In genomic region chr6:71357493-71357892, GRCm38 (mm10) we compare ENCODE assay signal across 22 mouse cellular contexts. TPM values are rescaled to one million over a fixed set of nuclear protein-coding genes. Genes with fewer than 3 reads are reported as not detected.
DNase-seq lines count a peak whose midpoint lies in the region; ATAC-seq and TF ChIP-seq lines count a peak whose summit lies in the region.
"Had no signal": no experiment of that assay in that cellular context is flagged by ENCODE, and none has a peak within 500 bp of the region (broad histone marks: within the 10 kb centered on the region; RNA-seq: fewer than 3 reads in every experiment).

No protein-coding gene starts in this region.

- dilution Hi-C loops in CH12.LX (cut with MboI; ENCODE audit: extremely low pct_ligation_motif_present, extremely low pct_unique_long_range_greater_than_20kb, low sequenced_read_pairs), result no loop called here

- no peak for DNase-seq in CH12.LX (ENCODE audit: extremely low read depth)
- peak; percentile 74 for DNase-seq in thymus, postnatal 14 days
- DNase-seq in hindbrain, embryonic 11.5 days (ENCODE audit: low spot score), result no peak
- DNase-seq: adrenal gland, adult 2 months; adrenal gland, postnatal 25 days; cerebellum, adult 18-20 months; cerebellum, adult 9-11 months; cerebellum, postnatal 36 days; gastrocnemius, postnatal 10 days; heart, postnatal 36 days had no signal

- no peaks in the 10 kb centered on the region for H3K36me3 ChIP-seq in CH12.LX (replicated peaks in 1 of 2; ENCODE audit: control insufficient read depth in 1 of 2, insufficient read depth in 1 of 2, low read length in 1 of 2)
- H3K36me3 ChIP-seq in small intestine, adult 2 months (ENCODE audit: control insufficient read depth, insufficient read depth, low read length), result no peaks in the 10 kb centered on the region
- no peaks in the 10 kb centered on the region for H3K36me3 ChIP-seq in hindbrain, embryonic 11.5 days (ENCODE audit: control insufficient read depth, insufficient read depth, low read length)
- H3K36me3 ChIP-seq: embryonic facial prominence, embryonic 13.5 days; forebrain, embryonic 12.5 days; heart, embryonic 12.5 days; hindbrain, embryonic 12.5 days had no signal

- no peak overlapping the region for H3K9ac ChIP-seq in CH12.LX (ENCODE audit: insufficient read depth, low read depth)
- H3K9ac ChIP-seq in hindbrain, embryonic 11.5 days (ENCODE audit: low read depth, low read length), result no peak overlapping the region
- H3K9ac ChIP-seq: embryonic facial prominence, embryonic 13.5 days; forebrain, embryonic 12.5 days; heart, embryonic 12.5 days; hindbrain, embryonic 12.5 days had no signal

- no peak for TF ChIP-seq EP300 in CH12.LX (IDR thresholded peaks at IDR 0.05; ENCODE audit: low read length)

- 80% methylated on average over 7 of the region's 7 CpGs for WGBS in small intestine, adult 2 months
- 92% methylated on average over 7 of the region's 7 CpGs for WGBS in hindbrain, embryonic 11.5 days

- H3K4me3 ChIP-seq in CH12.LX (replicated peaks in 1 of 3; ENCODE audit: low read depth in 2 of 3, low read length in 2 of 3, poor library complexity in 1 of 3), result no peak overlapping the region
- no peak overlapping the region for H3K4me3 ChIP-seq in small intestine, adult 2 months (ENCODE audit: low read depth, low read length)
- no peak overlapping the region for H3K4me3 ChIP-seq in hindbrain, embryonic 11.5 days (ENCODE audit: low read depth, low read length)
- H3K4me3 ChIP-seq: embryonic facial prominence, embryonic 13.5 days; forebrain, embryonic 12.5 days; heart, embryonic 12.5 days; hindbrain, embryonic 12.5 days had no signal

- no peak overlapping the region for H3K27ac ChIP-seq in CH12.LX (ENCODE audit: insufficient read depth, low read depth)
- H3K27ac ChIP-seq in small intestine, adult 2 months (ENCODE audit: insufficient read depth, low read depth, low read length), result peak overlapping the region; percentile 27; the same call in 1 of the 2 replicates
- no peak overlapping the region for H3K27ac ChIP-seq in hindbrain, embryonic 11.5 days (ENCODE audit: low read depth, low read length)
- H3K27ac ChIP-seq: embryonic facial prominence, embryonic 13.5 days; forebrain, embryonic 12.5 days; hindbrain, embryonic 12.5 days had no signal

- peaks cover 4 to 20% of the 10 kb centered on the region in 2 experiments for H3K4me1 ChIP-seq in CH12.LX (ENCODE audit: control insufficient read depth in 1 of 2, insufficient read depth in 2 of 2)
- H3K4me1 ChIP-seq in small intestine, adult 2 months (ENCODE audit: control insufficient read depth, insufficient read depth, insufficient read length, low read length), result no peaks in the 10 kb centered on the region
- no peaks in the 10 kb centered on the region for H3K4me1 ChIP-seq in hindbrain, embryonic 11.5 days (replicated peaks; ENCODE audit: control insufficient read depth, insufficient read depth, low read length)
- H3K4me1 ChIP-seq: embryonic facial prominence, embryonic 13.5 days; forebrain, embryonic 12.5 days; hindbrain, embryonic 12.5 days had no signal

- TF ChIP-seq POLR2A in CH12.LX (IDR thresholded peaks at IDR 0.05; ENCODE audit: low read depth, low read length), result no peak
- no peak for TF ChIP-seq POLR2A in small intestine, adult 2 months (IDR thresholded peaks at IDR 0.05; ENCODE audit: low read depth, low read length)

- no peaks in the 10 kb centered on the region for H3K79me2 ChIP-seq in CH12.LX (replicated peaks; ENCODE audit: control insufficient read depth, extremely low read depth, insufficient read depth, poor library complexity, severe bottlenecking)

- no peaks in the 10 kb centered on the region for H3K27me3 ChIP-seq in CH12.LX (replicated peaks)
- H3K27me3 ChIP-seq in small intestine, adult 2 months (ENCODE audit: control insufficient read depth, insufficient read depth, low read length), result no peaks in the 10 kb centered on the region
- H3K27me3 ChIP-seq in hindbrain, embryonic 11.5 days (ENCODE audit: control insufficient read depth, insufficient read depth, low read length), result no peaks in the 10 kb centered on the region
- H3K27me3 ChIP-seq: embryonic facial prominence, embryonic 13.5 days; forebrain, embryonic 12.5 days; heart, embryonic 12.5 days; hindbrain, embryonic 12.5 days had no signal

- ATAC-seq in monocyte, adult 5-6 weeks (replicated peaks; ENCODE audit: insufficient number of reproducible peaks, low FRiP score, low TSS enrichment, poor library complexity, severe bottlenecking), result no peak
- no peak for ATAC-seq in hindbrain, embryonic 11.5 days (ENCODE audit: low FRiP score)
- ATAC-seq in megakaryocyte progenitor cell, adult 5-6 weeks (replicated peaks; ENCODE audit: poor library complexity), result no peak
- ATAC-seq: activated CD4-positive, CD25-positive, alpha-beta regulatory T cell, adult 4 months; forebrain, embryonic 16.5 days; hindbrain, embryonic 16.5 days had no signal

- H3K9me3 ChIP-seq in CH12.LX (replicated peaks; ENCODE audit: low read length), result no peaks in the 10 kb centered on the region
- H3K9me3 ChIP-seq in hindbrain, embryonic 11.5 days (ENCODE audit: control insufficient read depth, low read length), result no peaks in the 10 kb centered on the region
- H3K9me3 ChIP-seq: embryonic facial prominence, embryonic 13.5 days; forebrain, embryonic 12.5 days; heart, embryonic 12.5 days; hindbrain, embryonic 12.5 days had no signal

- in situ Hi-C loops in CH12.LX (cut with MboI; ENCODE audit: low pct_ligation_motif_present, low pct_unique_long_range_greater_than_20kb, low sequenced_read_pairs), result no loop called here

- TF ChIP-seq CTCF in CH12.LX (conservative IDR thresholded peaks at IDR 0.05 in 1 of 2, IDR thresholded peaks at IDR 0.05 in 1 of 2; ENCODE audit: low read depth in 2 of 2, low read length in 2 of 2), result no peak
- TF ChIP-seq CTCF in small intestine, adult 2 months (IDR thresholded peaks at IDR 0.05; ENCODE audit: extremely low read depth, insufficient read length, insufficient replicate concordance, low read depth, low read length), result no peak

- no peak for TF ChIP-seq RAD21 in CH12.LX (IDR thresholded peaks at IDR 0.05; ENCODE audit: low read depth, low read length)

- peak overlapping the region; percentile 11; the same call in 1 of the 2 replicates for H3K4me2 ChIP-seq in CH12.LX (ENCODE audit: insufficient read depth, low read depth, poor library complexity, severe bottlenecking)
- no peak overlapping the region for H3K4me2 ChIP-seq in hindbrain, embryonic 11.5 days (replicated peaks; ENCODE audit: low read depth, low read length)
- H3K4me2 ChIP-seq: embryonic facial prominence, embryonic 13.5 days; forebrain, embryonic 12.5 days; heart, embryonic 12.5 days; hindbrain, embryonic 12.5 days had no signal

TF ChIP-seq in CH12.LX, 34 proteins besides CTCF, POLR2A, EP300 and RAD21:
- TF ChIP-seq CHD1 (IDR thresholded peaks at IDR 0.05; ENCODE audit: low read depth, low read length) (no peak), MAZ (IDR thresholded peaks at IDR 0.05; ENCODE audit: low read depth, low read length) (no peak), MAFK (IDR thresholded peaks at IDR 0.05; ENCODE audit: insufficient replicate concordance, low read length) (no peak), NELFE (IDR thresholded peaks at IDR 0.05; ENCODE audit: low read depth, low read length) (no peak), ZMIZ1 (IDR thresholded peaks at IDR 0.05; ENCODE audit: low read depth, low read length) (no peak), BHLHE40 (IDR thresholded peaks at IDR 0.05; ENCODE audit: low read depth, low read length) (no peak), MXI1 (IDR thresholded peaks at IDR 0.05; ENCODE audit: low read depth, low read length) (no peak), ELF1 (IDR thresholded peaks at IDR 0.05; ENCODE audit: low read depth, low read length) (no peak), MEF2A (IDR thresholded peaks at IDR 0.05; ENCODE audit: borderline replicate concordance, low read depth, low read length) (no peak), RCOR1 (conservative IDR thresholded peaks at IDR 0.05; ENCODE audit: low read depth, low read length) (no peak)

RNA-seq across cellular contexts. Expression of gene Cd8a, which starts 15.7 kb away (rescaled TPM):
- total RNA-seq in CH12.LX (2012; rRNA removed), result 0.13 TPM in 1 of 2 replicates, not detected in the other
- total RNA-seq in CH12.LX (2014; rRNA removed), result 0.12 TPM in 1 of 2 replicates, not detected in the other
- polyA plus RNA-seq in CH12.LX (2012; ENCODE audit: insufficient read length, low read depth), result 0.22 and 0.49 TPM in 2 replicates
- 4.2 and 6.4 TPM in 2 replicates for polyA plus RNA-seq in small intestine, adult 2 months (2012; rRNA removed)
- total RNA-seq in monocyte, adult 5-6 weeks (2017), result 2.0 to 4.0 TPM in 2 of 3 replicates, not detected in the other
- polyA plus RNA-seq in hindbrain, embryonic 11.5 days (2014; fragmentation: Nextera tagmentation; extraction: Ambion mirVana), result 0.07 TPM in 1 of 2 replicates, not detected in the other
- total RNA-seq in megakaryocyte progenitor cell, adult 5-6 weeks (2015), result not detected in 2 replicates
- not detected in 2 replicates for total RNA-seq in megakaryocyte progenitor cell, adult 5-6 weeks (2017)
- total RNA-seq: MEL had no signal
- polyA plus RNA-seq: embryonic facial prominence, embryonic 13.5 days; forebrain, embryonic 12.5 days; forebrain, embryonic 16.5 days; heart, embryonic 12.5 days; hindbrain, embryonic 12.5 days; hindbrain, embryonic 16.5 days had no signal

RNA-seq across cellular contexts. Expression of gene Cd8b1, which starts 34.9 kb away (rescaled TPM):
- total RNA-seq in CH12.LX (2012; rRNA removed) (0.21 and 0.25 TPM in 2 replicates), CH12.LX (2014; rRNA removed) (0.20 and 0.30 TPM in 2 replicates)
- 0.49 and 0.51 TPM in 2 replicates for polyA plus RNA-seq in CH12.LX (2012; ENCODE audit: insufficient read length, low read depth)
- polyA plus RNA-seq in small intestine, adult 2 months (2012; rRNA removed), result 1.3 and 1.9 TPM in 2 replicates
- 2.2 to 2.3 TPM in 2 of 3 replicates, not detected in the other for total RNA-seq in monocyte, adult 5-6 weeks (2017)
- polyA plus RNA-seq in hindbrain, embryonic 11.5 days (2014; fragmentation: Nextera tagmentation; extraction: Ambion mirVana), result not detected in 2 replicates
- not detected in 2 replicates for total RNA-seq in megakaryocyte progenitor cell, adult 5-6 weeks (2015)
- not detected in 2 replicates for total RNA-seq in megakaryocyte progenitor cell, adult 5-6 weeks (2017)
- total RNA-seq: adrenal gland, postnatal 25 days; MEL had no signal
- polyA plus RNA-seq: forebrain, embryonic 12.5 days; forebrain, embryonic 16.5 days; frontal cortex, adult 2 months; heart, embryonic 12.5 days; hindbrain, embryonic 12.5 days; hindbrain, embryonic 16.5 days had no signal

RNA-seq across cellular contexts. Expression of gene Smyd1, which starts 35.5 kb away (rescaled TPM):
- 0.08 TPM in 2 replicates for total RNA-seq in CH12.LX (2012; rRNA removed)
- 0.08 and 0.61 TPM in 2 replicates for total RNA-seq in CH12.LX (2014; rRNA removed)
- 0.27 and 0.37 TPM in 2 replicates for polyA plus RNA-seq in CH12.LX (2012; ENCODE audit: insufficient read length, low read depth)
- 0.04 TPM in 1 of 2 replicates, not detected in the other for polyA plus RNA-seq in small intestine, adult 2 months (2012; rRNA removed)
- not detected in 3 replicates for total RNA-seq in monocyte, adult 5-6 weeks (2017)
- polyA plus RNA-seq in hindbrain, embryonic 11.5 days (2014; fragmentation: Nextera tagmentation; extraction: Ambion mirVana), result 0.76 and 0.88 TPM in 2 replicates
- not detected in 2 replicates for total RNA-seq in megakaryocyte progenitor cell, adult 5-6 weeks (2015)
- not detected in 2 replicates for total RNA-seq in megakaryocyte progenitor cell, adult 5-6 weeks (2017)
- total RNA-seq: MEL had no signal
- polyA plus RNA-seq: activated CD4-positive, CD25-positive, alpha-beta regulatory T cell, adult 4 months had no signal
